ENCODE assay signal across 11 mouse cellular contexts in genomic region chr11:53786058-53787031, GRCm38 (mm10). TPM values are rescaled to one million over a fixed set of nuclear protein-coding genes. Genes with fewer than 3 reads are reported as not detected.
DNase-seq lines count a peak whose midpoint lies in the region; ATAC-seq and TF ChIP-seq lines count a peak whose summit lies in the region.
"Had no signal": no experiment of that assay in that cellular context is flagged by ENCODE, and none has a peak within 500 bp of the region (broad histone marks: within the 10 kb centered on the region; RNA-seq: fewer than 3 reads in every experiment).

No protein-coding gene starts in this region.

- no peaks in the 10 kb centered on the region for H3K27me3 ChIP-seq in liver, embryonic 11.5 days (replicated peaks; ENCODE audit: control insufficient read depth, insufficient read depth, low read length)
- H3K27me3 ChIP-seq in small intestine, adult 2 months (ENCODE audit: control insufficient read depth, insufficient read depth, low read length): no peaks in the 10 kb centered on the region

- DNase-seq in cerebellum, adult 8-10 months: no peak
- no peak for DNase-seq in liver, embryonic 11.5 days (ENCODE audit: low spot score)
- DNase-seq in liver: no peak
- DNase-seq in lung, adult 18-20 months: peak; percentile 47 to 67
- DNase-seq in layer of hippocampus, postnatal 10 days (ENCODE audit: low spot score in 2 of 2): no peak
- no peak for DNase-seq in spleen, postnatal 14 days (ENCODE audit: low spot score in 2 of 2)
- DNase-seq: B cell, adult 2 months; right cerebral cortex, postnatal 4 days had no signal

- peaks cover 4% of the 10 kb centered on the region for H3K4me1 ChIP-seq in liver, embryonic 11.5 days (replicated peaks; ENCODE audit: control insufficient read depth, insufficient read depth, low read length)
- peaks cover 32% of the 10 kb centered on the region; the same call in 1 of the 2 replicates for H3K4me1 ChIP-seq in small intestine, adult 2 months (ENCODE audit: control insufficient read depth, insufficient read depth, insufficient read length, low read length)

- H3K4me3 ChIP-seq in liver, embryonic 11.5 days (ENCODE audit: low read depth, low read length): no peak overlapping the region
- no peak overlapping the region for H3K4me3 ChIP-seq in small intestine, adult 2 months (ENCODE audit: low read depth, low read length)

- 65% methylated on average over 13 of the region's 13 CpGs for WGBS in liver, embryonic 11.5 days
- WGBS in small intestine, adult 2 months: 80% methylated on average over 13 of the region's 13 CpGs

- no peak for TF ChIP-seq CTCF in small intestine, adult 2 months (IDR thresholded peaks at IDR 0.05; ENCODE audit: extremely low read depth, insufficient read length, insufficient replicate concordance, low read depth, low read length)

- H3K4me2 ChIP-seq in liver, embryonic 11.5 days: no peak overlapping the region

- no peak overlapping the region for H3K27ac ChIP-seq in liver, embryonic 11.5 days (ENCODE audit: low read depth, low read length)
- peak overlapping the region; percentile 67 for H3K27ac ChIP-seq in small intestine, adult 2 months (ENCODE audit: insufficient read depth, low read depth, low read length)
- H3K27ac ChIP-seq: hindbrain, postnatal 0 days had no signal

- peak; percentile 31; the same call in 1 of the 2 replicates for ATAC-seq in cerebellum, adult (ENCODE audit: insufficient number of reproducible peaks, low FRiP score, low TSS enrichment)
- ATAC-seq in liver, embryonic 11.5 days (replicated peaks; ENCODE audit: low FRiP score): no peak
- ATAC-seq: hindbrain, postnatal 0 days had no signal

- TF ChIP-seq POLR2A in small intestine, adult 2 months (IDR thresholded peaks at IDR 0.05; ENCODE audit: low read depth, low read length): no peak

- H3K36me3 ChIP-seq in liver, embryonic 11.5 days (ENCODE audit: control insufficient read depth, insufficient read depth, low read length): no peaks in the 10 kb centered on the region
- H3K36me3 ChIP-seq in small intestine, adult 2 months (ENCODE audit: control insufficient read depth, insufficient read depth, low read length): no peaks in the 10 kb centered on the region; the same call in 1 of the 2 replicates

- H3K9ac ChIP-seq in liver, embryonic 11.5 days (ENCODE audit: low read depth, low read length): peak overlapping the region; percentile 14; the same call in 1 of the 2 replicates

- H3K9me3 ChIP-seq in liver, embryonic 11.5 days (ENCODE audit: control insufficient read depth, low read length): no peaks in the 10 kb centered on the region

RNA-seq across cellular contexts. Expression of gene Gm17334, which starts 13.4 kb away (rescaled TPM):
- not detected in 2 replicates for polyA plus RNA-seq in liver, embryonic 11.5 days (2014; fragmentation: Nextera tagmentation; extraction: Ambion mirVana)
- 0.25 and 1.6 TPM in 2 replicates for polyA plus RNA-seq in small intestine, adult 2 months (2012; rRNA removed)
- not detected for total RNA-seq in layer of hippocampus, postnatal 10 days (2021)
- total RNA-seq: hindbrain, postnatal 0 days had no signal
- polyA plus RNA-seq: hindbrain, postnatal 0 days had no signal

RNA-seq across cellular contexts. Expression of gene Irf1, which starts 16.5 kb away (rescaled TPM):
- polyA plus RNA-seq in liver, embryonic 11.5 days (2014; fragmentation: Nextera tagmentation; extraction: Ambion mirVana): 8.4 and 8.7 TPM in 2 replicates
- 93.3 and 233 TPM in 2 replicates for polyA plus RNA-seq in small intestine, adult 2 months (2012; rRNA removed)
- total RNA-seq in layer of hippocampus, postnatal 10 days (2021): 1 to 10 TPM; 5.1 to 5.7 TPM

Comparison
In these comparisons a context has a peak if more than half of its experiments do, and no peak if none do; other contexts are left out.
1. DNase-seq: peak in lung, adult 18-20 months (2 of 2); none in cerebellum, adult 8-10 months (single experiment), liver, embryonic 11.5 days (single experiment), liver (single experiment), layer of hippocampus, postnatal 10 days (0 of 2) and spleen, postnatal 14 days (0 of 2).